Mouse (Mus musculus) small intestine, adult 10 weeks (tissue): Measurements from ENCODE around the gene Helb. TPM values are rescaled to one million over a fixed set of nuclear protein-coding genes. Genes with fewer than 3 reads are reported as not detected.

Experiments
- polyA plus RNA-seq: library from polyadenylated mRNA; stranded (reverse); fragments of 350-450 nt; fragmentation: Illumina TruSeq; extraction: RNeasy Lipid Tissue Mini Kit (QIAGEN cat#74804); gene quantifications from one replicate; pipeline ENCODE4 v1.2.3, GENCODE M21; 2014; ENCODE audit warnings: low replicate concordance

Helb gene
- 7.9 TPM for polyA plus RNA-seq

GRCm38 (mm10) chr10:120112507-120113396, at the start of gene Helb:
Helb (minus strand) TSS chr10:120112987.

Other genes starting within 250 kb of the Helb start
- 154 TPM for gene Tmbim4, start 88.6 kb upstream of the Helb start, polyA plus RNA-seq
- gene Irak3, start 89.1 kb upstream of the Helb start, polyA plus RNA-seq = 3.9 TPM
- 14.5 TPM for gene Llph, start 114.1 kb upstream of the Helb start, polyA plus RNA-seq